Mouse (Mus musculus): ENCODE measurements at regions not wholly inside any gene's neighbourhood (a gene's known extent, or its start where the extent isn't known, plus 50 kb on each side); places are given as distances from the start of the nearest gene placed in this dataset.

- DNase-seq = no peak
These were observed 62.4 kb upstream of the 1700016C15Rik start for GRCm38 (mm10) chr1:177667041-177667791.

GRCm38 (mm10) chr1:177670576-177670975 is 59.0 kb upstream of the 1700016C15Rik start:
- no peak for DNase-seq

- no peak for DNase-seq
These were observed 53.0 kb upstream of the 1700016C15Rik start for GRCm38 (mm10) chr1:177676657-177677056.

GRCm38 (mm10) chr1:177678832-177679231 is 50.8 kb upstream of the 1700016C15Rik start:
- no peak for DNase-seq
